Mouse (Mus musculus) heart, embryonic 10.5 days (tissue): Measurements from ENCODE around the gene Kmt2b. TPM values are rescaled to one million over a fixed set of nuclear protein-coding genes. Genes with fewer than 3 reads are reported as not detected.

Experiments used
- DNase-seq: peaks from one replicate; pipeline ENCODE4 v3.0.0-alpha.2; 2017; ENCODE audit warnings: low spot score
- H3K27ac ChIP-seq: fragments of 300-500 bp; sonication (generic); 2 replicates; pipeline ENCODE4 v1.5.1; 2016; ENCODE audit warnings: mild to moderate bottlenecking
- H3K27me3 ChIP-seq: fragments of 300-500 bp; sonication (generic); 2 replicates; pipeline ENCODE4 v1.6.1; 2016; ENCODE audit warnings: mild to moderate bottlenecking; ENCODE audit not compliant: poor library complexity, insufficient read depth, severe bottlenecking
- H3K36me3 ChIP-seq: fragments of 300-500 bp; sonication (generic); 2 replicates; pipeline ENCODE4 v1.6.1; 2016; ENCODE audit warnings: mild to moderate bottlenecking, moderate library complexity
- H3K4me1 ChIP-seq: fragments of 300-500 bp; sonication (generic); 2 replicates; pipeline ENCODE4 v1.6.1; 2016; ENCODE audit warnings: mild to moderate bottlenecking
- H3K4me3 ChIP-seq: fragments of 300-500 bp; sonication (generic); 2 replicates; pipeline ENCODE4 v1.5.1; 2016; ENCODE audit warnings: mild to moderate bottlenecking, moderate library complexity
- H3K9me3 ChIP-seq: fragments of 300-500 bp; sonication (generic); 2 replicates; pipeline ENCODE4 v1.6.1; 2016; ENCODE audit warnings: mild to moderate bottlenecking, moderate library complexity
- WGBS: fragments of 180-500 bp; shearing (Covaris S2); methylation state at CpG from one replicate; pipeline ENCODE4 v1.1.7; 2016; 5-methylcytosine and 5-hydroxymethylcytosine counted together
- polyA plus RNA-seq: library from polyadenylated mRNA; unstranded; fragments of >200 nt; fragmentation: Nextera tagmentation; extraction: Ambion mirVana; gene quantifications from 2 replicates; pipeline ENCODE4 v1.2.1, GENCODE M21; 2016

The Kmt2b gene
- polyA plus RNA-seq, 1 experiment from 2014 or later, result 8.3 TPM

- Histone ChIP-seq H3K27ac (no peak overlapping the region), H3K4me1 (peaks cover 7% of the 10 kb centered on the region), H3K27me3 (peaks cover 8% of the 10 kb centered on the region; the same call in 1 of the 2 replicates), H3K36me3 (no peaks in the 10 kb centered on the region), H3K4me3 (no peak overlapping the region), H3K9me3 (no peaks in the 10 kb centered on the region)
- 56% methylated on average over 4 of the region's 4 CpGs for WGBS
- DNase-seq, result no peak
These were observed 6.0 kb upstream of the Kmt2b start for GRCm38 (mm10) chr7:30594510-30595024.

GRCm38 (mm10) chr7:30593579-30594509 is 5.3 kb upstream of the Kmt2b start:
- Histone ChIP-seq H3K4me1 (peaks cover 7% of the 10 kb centered on the region), H3K27ac (no peak overlapping the region), H3K9me3 (no peaks in the 10 kb centered on the region), H3K4me3 (no peak overlapping the region), H3K27me3 (peaks cover 8% of the 10 kb centered on the region; the same call in 1 of the 2 replicates), H3K36me3 (no peaks in the 10 kb centered on the region)
- DNase-seq, result no peak
- WGBS, result 71% methylated on average over 10 of the region's 10 CpGs

- H3K4me1 ChIP-seq, result peaks cover 7% of the 10 kb centered on the region
- H3K27me3 ChIP-seq, result peaks cover 8% of the 10 kb centered on the region; the same call in 1 of the 2 replicates
- WGBS, result 40% methylated on average over 5 of the region's 5 CpGs
- H3K27ac ChIP-seq, result no peak overlapping the region
- no peaks in the 10 kb centered on the region for H3K9me3 ChIP-seq
- H3K36me3 ChIP-seq, result no peaks in the 10 kb centered on the region
- H3K4me3 ChIP-seq, result no peak overlapping the region
- no peak for DNase-seq
These were observed 4.4 kb upstream of the Kmt2b start for GRCm38 (mm10) chr7:30592772-30593423.

- no peak overlapping the region for H3K4me3 ChIP-seq
- no peaks in the 10 kb centered on the region for H3K9me3 ChIP-seq
- peaks cover 8% of the 10 kb centered on the region; the same call in 1 of the 2 replicates for H3K27me3 ChIP-seq
- no peak overlapping the region for H3K27ac ChIP-seq
- peaks cover 18% of the 10 kb centered on the region for H3K4me1 ChIP-seq
- DNase-seq, result no peak
- peaks cover 3% of the 10 kb centered on the region for H3K36me3 ChIP-seq
- WGBS, result 34% methylated on average over 4 of the region's 4 CpGs
These were observed 3.1 kb upstream of the Kmt2b start for GRCm38 (mm10) chr7:30591605-30591951.

GRCm38 (mm10) chr7:30590927-30591604 is 2.5 kb upstream of the Kmt2b start:
- no peak for DNase-seq
- H3K27me3 ChIP-seq, result peaks cover 8% of the 10 kb centered on the region; the same call in 1 of the 2 replicates
- 77% methylated on average over 9 of the region's 9 CpGs for WGBS
- no peak overlapping the region for H3K27ac ChIP-seq
- H3K9me3 ChIP-seq, result no peaks in the 10 kb centered on the region
- no peak overlapping the region for H3K4me3 ChIP-seq
- H3K4me1 ChIP-seq, result peaks cover 19% of the 10 kb centered on the region
- peaks cover 8% of the 10 kb centered on the region for H3K36me3 ChIP-seq

GRCm38 (mm10) chr7:30589435-30590301 is 1.1 kb upstream of the Kmt2b start:
- peak; percentile 93 for DNase-seq
- Histone ChIP-seq H3K9me3 (no peaks in the 10 kb centered on the region), H3K36me3 (peaks cover 22% of the 10 kb centered on the region), H3K4me1 (peaks cover 19% of the 10 kb centered on the region), H3K27me3 (0 out of 2 replicates have a peak, but pooled peaks cover 1% of the 10 kb centered on the region), H3K27ac (peak overlapping the region; percentile 94), H3K4me3 (peak overlapping the region; percentile 95)
- WGBS, result 30% methylated on average over 40 of the region's 40 CpGs

- peak; percentile 88 for DNase-seq
- H3K36me3 ChIP-seq, result peaks cover 38% of the 10 kb centered on the region
- peak overlapping the region; percentile 94 for H3K27ac ChIP-seq
- H3K27me3 ChIP-seq, result no peaks in the 10 kb centered on the region
- no peaks in the 10 kb centered on the region for H3K9me3 ChIP-seq
- under 1% methylated on average over 47 of the region's 67 CpGs for WGBS
- H3K4me3 ChIP-seq, result peak overlapping the region; percentile 95
- H3K4me1 ChIP-seq, result peaks cover 19% of the 10 kb centered on the region
These were observed 471 bp downstream of the Kmt2b start for GRCm38 (mm10) chr7:30587842-30588667.

- Histone ChIP-seq H3K36me3 (peaks cover 53% of the 10 kb centered on the region), H3K9me3 (no peaks in the 10 kb centered on the region), H3K27me3 (no peaks in the 10 kb centered on the region), H3K4me3 (peak overlapping the region; percentile 95), H3K4me1 (peaks cover 19% of the 10 kb centered on the region), H3K27ac (no peak overlapping the region)
- no peak for DNase-seq
- 90% methylated on average over 28 of the region's 28 CpGs for WGBS
These were observed 2.0 kb downstream of the Kmt2b start for GRCm38 (mm10) chr7:30586455-30587020.

GRCm38 (mm10) chr7:30585170-30585569 is 3.4 kb downstream of the Kmt2b start:
- DNase-seq, result no peak
- WGBS, result 93% methylated on average over 7 of the region's 7 CpGs
- no peak overlapping the region for H3K27ac ChIP-seq
- peaks cover 67% of the 10 kb centered on the region for H3K36me3 ChIP-seq
- H3K27me3 ChIP-seq, result no peaks in the 10 kb centered on the region
- no peak overlapping the region for H3K4me3 ChIP-seq
- no peaks in the 10 kb centered on the region for H3K9me3 ChIP-seq
- H3K4me1 ChIP-seq, result peaks cover 19% of the 10 kb centered on the region

GRCm38 (mm10) chr7:30584339-30584738 is 4.2 kb downstream of the Kmt2b start:
- Histone ChIP-seq H3K4me1 (peaks cover 12% of the 10 kb centered on the region), H3K9me3 (no peaks in the 10 kb centered on the region), H3K4me3 (no peak overlapping the region), H3K27me3 (no peaks in the 10 kb centered on the region), H3K27ac (no peak overlapping the region), H3K36me3 (peaks cover 75% of the 10 kb centered on the region)
- no peak for DNase-seq
- 92% methylated on average over 10 of the region's 10 CpGs for WGBS

- no peak for DNase-seq
- Histone ChIP-seq H3K4me3 (no peak overlapping the region), H3K27ac (no peak overlapping the region), H3K4me1 (peaks cover under 1% of the 10 kb centered on the region), H3K9me3 (no peaks in the 10 kb centered on the region), H3K27me3 (no peaks in the 10 kb centered on the region), H3K36me3 (peaks cover 100% of the 10 kb centered on the region)
- WGBS, result 94% methylated on average over 16 of the region's 16 CpGs
These were observed 7.0 kb downstream of the Kmt2b start for GRCm38 (mm10) chr7:30581547-30581946.
